Mouse (Mus musculus) cerebellum, adult 18-20 months (tissue): ENCODE data around the gene Rapgef1.
A peak's percentile ranks its signal among the peaks of the same experiment; 100 is the strongest.

Experiments
- DNase-seq, 2 experiments: peaks; one replicate each; pipeline ENCODE4 v3.0.0; 2021

Gene Rapgef1

DNA sequence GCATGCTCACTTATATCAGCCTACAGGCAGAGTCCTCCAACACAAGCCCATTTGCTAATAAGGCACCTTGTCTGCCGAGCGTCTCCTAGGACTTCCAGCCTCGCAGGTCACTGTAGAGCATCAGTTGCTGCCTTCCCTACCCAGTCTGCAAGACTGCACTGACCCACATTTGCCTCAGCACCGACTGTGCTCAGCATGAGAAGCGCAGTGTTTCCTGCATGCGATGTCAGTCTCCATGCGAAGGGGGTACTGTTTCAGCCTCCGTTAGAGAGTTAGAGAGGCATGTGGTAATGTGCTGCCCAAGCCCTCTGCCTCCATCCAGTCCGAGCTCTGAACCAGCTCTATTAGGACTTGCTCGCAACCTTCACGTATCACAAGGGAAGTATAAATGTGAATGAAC lies 54.6 kb downstream of the Rapgef1 start:
- DNase-seq = peak; percentile 38 to 44

DNA sequence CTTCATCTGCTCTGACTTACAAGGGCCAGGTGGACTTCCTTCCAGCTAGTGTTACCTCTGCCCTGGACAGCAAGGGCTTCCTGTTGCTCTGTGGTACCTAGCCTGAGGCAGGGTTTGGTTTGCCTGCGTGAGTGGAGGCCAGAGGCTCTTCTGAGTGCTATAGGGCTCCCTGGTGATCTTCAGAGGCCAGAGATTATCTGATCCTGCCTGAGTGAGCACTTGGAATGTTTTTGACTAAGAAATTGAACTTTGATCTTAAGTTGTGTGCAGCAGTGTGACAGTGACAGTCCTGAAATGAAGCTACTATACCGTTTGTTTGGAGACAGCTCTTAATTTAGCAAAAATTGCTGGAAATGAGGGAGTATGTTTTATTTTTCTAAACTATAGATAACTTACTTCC lies 55.0 kb downstream of the Rapgef1 start:
- DNase-seq = peak in 1 of 2 experiments; percentile 29

GRCm38 (mm10) chr2:29675846-29676245 lies 56.3 kb downstream of the Rapgef1 start:
- no peak for DNase-seq

- DNase-seq = no peak
Observed at GRCm38 (mm10) chr2:29676513-29676912, 57.0 kb downstream of the Rapgef1 start.

DNA sequence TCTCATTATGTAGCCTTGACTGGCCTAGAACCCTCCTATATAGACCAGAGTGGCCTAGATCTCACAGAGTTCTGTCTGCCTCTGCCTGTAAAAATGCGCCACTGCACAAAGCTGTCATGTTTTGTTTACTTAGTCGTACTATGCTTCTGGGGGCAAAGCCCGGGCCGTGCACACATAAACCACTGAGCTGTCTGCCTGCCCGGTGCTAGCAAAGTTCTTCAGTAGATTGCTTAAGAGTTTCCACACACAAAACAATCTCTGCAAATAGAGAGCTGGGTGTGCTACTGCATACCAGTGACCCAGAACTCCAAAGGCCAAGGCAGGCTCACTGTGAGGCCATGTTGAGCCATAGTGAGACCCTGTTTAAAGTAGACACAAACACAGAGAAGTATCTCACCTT lies 58.3 kb downstream of the Rapgef1 start:
- no peak for DNase-seq

DNA sequence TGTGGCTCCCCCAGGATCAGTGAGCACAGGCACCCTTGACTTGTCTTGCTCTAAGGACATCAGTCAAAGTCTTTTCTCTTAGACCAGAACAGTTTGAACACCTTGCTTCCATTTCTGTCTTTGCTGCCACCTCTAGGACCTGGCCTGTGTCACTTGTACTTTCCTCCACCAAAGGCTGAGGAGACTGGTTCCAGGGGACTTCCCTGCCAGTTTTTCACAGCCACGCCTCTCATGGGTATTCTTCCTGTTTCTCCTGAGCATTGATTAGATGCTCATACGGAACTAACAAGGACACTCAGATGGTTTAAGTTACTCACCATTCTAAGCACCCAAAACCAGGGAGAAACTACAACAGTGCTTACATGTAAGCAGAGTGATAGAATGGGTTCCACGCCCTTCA lies 59.0 kb downstream of the Rapgef1 start:
- DNase-seq = no peak

GRCm38 (mm10) chr2:29679710-29680584 lies 60.4 kb downstream of the Rapgef1 start:
- no peak for DNase-seq

GRCm38 (mm10) chr2:29683261-29683999 lies 63.9 kb downstream of the Rapgef1 start:
- no peak for DNase-seq

DNA sequence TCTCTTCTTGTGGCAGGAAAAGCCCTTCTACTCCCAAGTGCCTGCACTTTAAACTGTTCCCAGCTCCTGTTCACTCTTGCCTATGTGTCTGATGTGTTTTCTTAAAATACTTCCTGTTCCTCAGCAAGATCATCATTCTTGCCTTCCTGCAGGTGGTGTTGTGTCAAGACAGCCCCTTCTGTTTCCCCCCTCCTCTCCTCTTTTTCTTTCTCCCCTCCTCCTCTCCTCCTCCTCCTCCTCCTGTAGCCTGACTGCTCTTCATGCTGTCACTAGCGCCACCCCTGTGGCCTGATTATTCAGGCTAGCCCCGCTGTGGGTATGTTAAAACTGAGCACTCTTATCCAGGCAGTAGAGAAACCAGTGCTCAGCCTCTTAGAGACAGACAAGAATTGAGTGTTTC lies 65.0 kb downstream of the Rapgef1 start:
- no peak for DNase-seq

GRCm38 (mm10) chr2:29689014-29689413 lies 69.5 kb downstream of the Rapgef1 start:
- DNase-seq = no peak

GRCm38 (mm10) chr2:29689495-29689894 lies 70.0 kb downstream of the Rapgef1 start:
- no peak for DNase-seq

GRCm38 (mm10) chr2:29691068-29691467 lies 71.5 kb downstream of the Rapgef1 start:
- no peak for DNase-seq

GRCm38 (mm10) chr2:29691507-29691906 lies 72.0 kb downstream of the Rapgef1 start:
- no peak for DNase-seq

DNA sequence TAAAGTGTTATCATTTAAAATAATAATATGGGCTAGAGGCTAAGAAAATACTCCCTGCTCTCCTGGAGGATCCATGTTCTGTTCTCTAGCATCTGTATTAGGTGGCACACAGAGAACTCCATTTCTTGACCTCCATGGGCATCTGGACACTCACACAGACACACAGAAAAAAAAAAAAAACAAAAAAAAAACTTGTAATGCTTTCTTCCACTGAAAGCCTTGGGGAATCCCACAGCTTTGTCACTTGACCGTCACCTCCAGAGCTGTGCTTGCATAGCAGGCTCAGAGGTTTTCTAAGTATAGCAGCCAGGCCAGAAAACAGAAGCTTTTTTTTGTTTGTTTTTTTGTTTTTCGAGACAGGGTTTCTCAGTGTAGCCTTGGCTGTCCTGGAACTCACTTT lies 72.7 kb downstream of the Rapgef1 start:
- DNase-seq = no peak

GRCm38 (mm10) chr2:29696207-29696800 lies 76.8 kb downstream of the Rapgef1 start:
- DNase-seq = no peak

DNA sequence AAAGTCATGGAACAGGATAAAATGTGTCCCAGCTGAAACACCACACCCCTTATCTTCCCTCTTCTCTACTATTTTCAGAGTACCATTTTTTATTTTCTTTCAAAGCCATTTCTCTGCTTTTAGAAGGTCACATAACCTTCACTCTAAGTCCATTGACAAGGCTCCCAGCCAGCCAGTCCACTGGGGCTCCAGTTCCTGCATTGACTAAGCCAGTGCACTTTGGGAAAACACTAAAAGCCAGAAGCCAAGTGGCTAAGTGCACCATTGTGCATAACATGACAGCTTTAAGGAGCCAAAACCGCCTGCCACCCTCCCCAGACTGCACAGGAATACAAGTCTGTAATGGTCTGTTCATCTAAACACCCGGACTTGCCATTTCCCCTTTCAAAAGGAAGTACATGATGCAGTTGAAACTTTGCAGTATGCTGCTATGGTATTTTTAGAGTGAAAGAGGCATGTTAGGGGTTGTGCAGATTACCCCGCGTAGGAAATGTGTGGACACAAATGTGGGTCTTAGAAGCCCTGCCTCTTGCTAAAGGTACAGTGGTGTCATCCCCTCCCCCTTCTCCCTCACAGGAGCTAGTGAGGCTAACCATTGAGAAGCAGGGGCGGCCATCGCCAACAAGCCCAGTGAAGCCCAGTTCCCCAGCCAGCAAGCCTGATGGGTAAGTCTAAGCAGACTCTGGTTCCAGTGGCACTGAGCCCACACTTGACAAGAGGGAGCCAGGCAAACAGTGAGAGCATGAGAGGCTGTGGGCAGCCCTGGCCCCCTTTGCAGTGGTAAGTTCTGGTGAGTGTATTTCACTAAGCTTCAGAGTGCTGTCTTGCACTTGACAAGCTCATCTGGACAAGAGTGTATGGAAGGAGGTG lies 79.1 kb downstream of the Rapgef1 start:
- no peak for DNase-seq

GRCm38 (mm10) chr2:29700898-29701297 lies 81.4 kb downstream of the Rapgef1 start:
- DNase-seq = no peak

- no peak for DNase-seq
Observed at GRCm38 (mm10) chr2:29701393-29701792, 81.9 kb downstream of the Rapgef1 start.

DNA sequence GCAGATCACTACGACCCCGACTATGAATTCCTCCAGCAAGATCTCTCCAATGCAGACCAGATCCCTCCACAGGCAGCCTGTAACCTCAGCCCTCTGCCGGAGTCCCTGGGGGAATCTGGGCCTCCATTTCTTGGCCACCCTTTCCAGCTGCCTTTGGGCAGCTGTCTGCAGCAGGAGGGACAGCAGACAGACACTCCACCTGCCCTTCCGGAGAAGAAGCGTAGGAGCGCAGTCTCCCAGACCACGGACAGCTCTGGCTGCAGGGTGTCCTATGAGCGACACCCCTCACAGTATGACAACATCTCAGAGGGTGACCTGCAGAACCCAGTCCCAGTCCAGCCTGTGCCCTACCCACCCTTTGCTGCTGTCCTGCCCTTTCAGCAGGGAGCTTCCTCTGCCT lies 82.7 kb downstream of the Rapgef1 start:
- no peak for DNase-seq

- no peak for DNase-seq
Observed at GRCm38 (mm10) chr2:29703104-29704081, 83.9 kb downstream of the Rapgef1 start.

DNA sequence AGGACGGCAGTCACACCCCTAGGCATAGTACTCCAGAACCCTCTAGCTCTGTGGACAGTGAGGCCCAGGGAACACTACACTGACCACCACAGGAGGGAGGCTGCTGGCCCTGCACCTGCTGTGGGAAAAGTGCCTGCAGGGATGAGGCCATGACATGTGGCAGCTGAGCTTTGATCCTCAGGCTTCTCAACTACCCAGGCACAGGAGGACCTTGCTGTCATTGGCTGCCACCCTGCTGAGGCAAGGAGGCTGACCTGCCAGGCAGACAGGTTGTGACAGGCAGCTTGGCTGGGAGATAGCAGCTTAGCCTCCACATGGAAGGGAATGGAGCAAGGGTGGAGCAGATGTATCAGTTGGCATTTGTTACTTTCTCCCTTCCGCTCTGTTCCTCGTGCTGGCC lies 86.0 kb downstream of the Rapgef1 start:
- peak; percentile 85 to 96 for DNase-seq
